Mouse (Mus musculus) myocyte (in vitro differentiated cells): ENCODE data around the gene Adcy7. TPM values are rescaled to one million over a fixed set of nuclear protein-coding genes. Genes with fewer than 3 reads are reported as not detected.

Source experiments
- H3K27me3 ChIP-seq: one replicate; pipeline ENCODE4 v1.6.1; 2011; ENCODE audit not compliant: control insufficient read depth, insufficient read depth, insufficient read length
- H3K36me3 ChIP-seq: one replicate; pipeline ENCODE4 v1.6.1; 2011; ENCODE audit not compliant: control insufficient read depth, insufficient read depth
- H3K4me2 ChIP-seq: one replicate; pipeline ENCODE4 v1.6.1; 2011; ENCODE audit warnings: low read depth, control low read depth
- H3K4me3 ChIP-seq: one replicate; pipeline ENCODE4 v1.5.1; 2011; ENCODE audit warnings: mild to moderate bottlenecking, control low read depth, moderate library complexity
- H3K79me2 ChIP-seq: one replicate; pipeline ENCODE4 v1.6.1; 2011; ENCODE audit not compliant: control insufficient read depth, insufficient read depth
- H3ac ChIP-seq: one replicate; pipeline ENCODE4 v1.6.1; 2011; ENCODE audit not compliant: control insufficient read depth, insufficient read length
- CEBPB ChIP-seq: IDR thresholded peaks from 2 replicates; pipeline ENCODE4 v1.6.1; 2011; ENCODE audit warnings: mild to moderate bottlenecking, moderate library complexity; ENCODE audit not compliant: poor library complexity, insufficient read depth, severe bottlenecking
- E2F4 ChIP-seq: IDR thresholded peaks from one replicate; pipeline ENCODE4 v1.6.1; 2011; ENCODE audit warnings: mild to moderate bottlenecking, control low read depth, moderate library complexity; ENCODE audit not compliant: insufficient read depth
- MAX ChIP-seq: IDR thresholded peaks from one replicate; pipeline ENCODE4 v1.6.1; 2011; ENCODE audit warnings: low read depth, mild to moderate bottlenecking, control low read depth
- MYOD1 ChIP-seq, 3 experiments: IDR thresholded peaks; one replicate each; pipeline ENCODE4 v1.6.1; 2011; ENCODE audit warnings: control low read depth in 2 of 3, low read depth in 2 of 3, mild to moderate bottlenecking in 2 of 3, moderate library complexity in 1 of 3; ENCODE audit not compliant: insufficient read length in 2 of 3, control insufficient read depth in 1 of 3
- MYOG ChIP-seq, 3 experiments: IDR thresholded peaks; one replicate each; pipeline ENCODE4 v1.6.1; 2011; ENCODE audit warnings: control low read depth in 2 of 3, low read depth in 2 of 3, mild to moderate bottlenecking in 2 of 3; ENCODE audit not compliant: insufficient read length in 2 of 3, control insufficient read depth in 1 of 3, insufficient read depth in 1 of 3
- POLR2A ChIP-seq: IDR thresholded peaks from one replicate; pipeline ENCODE4 v1.6.1; 2011; ENCODE audit warnings: low read depth, mild to moderate bottlenecking, control low read depth, moderate library complexity; ENCODE audit not compliant: insufficient read length
- POLR2AphosphoS2 ChIP-seq: IDR thresholded peaks from one replicate; pipeline ENCODE4 v1.6.1; 2011; ENCODE audit warnings: low read depth, control low read depth; ENCODE audit not compliant: insufficient read length
- REST ChIP-seq: IDR thresholded peaks from one replicate; pipeline ENCODE4 v1.6.1; 2011; ENCODE audit warnings: mild to moderate bottlenecking, control low read depth, moderate library complexity; ENCODE audit not compliant: insufficient read depth, insufficient read length
- SRF ChIP-seq: IDR thresholded peaks from one replicate; pipeline ENCODE4 v1.6.1; 2011; ENCODE audit warnings: low read depth; ENCODE audit not compliant: control insufficient read depth, insufficient read length
- TCF12 ChIP-seq: IDR thresholded peaks from one replicate; pipeline ENCODE4 v1.6.1; 2011; ENCODE audit warnings: mild to moderate bottlenecking, control low read depth; ENCODE audit not compliant: poor library complexity, insufficient read depth, severe bottlenecking
- TCF3 ChIP-seq: IDR thresholded peaks from one replicate; pipeline ENCODE4 v1.6.1; 2011; ENCODE audit warnings: low read depth, control low read depth; ENCODE audit not compliant: insufficient read length
- USF1 ChIP-seq: IDR thresholded peaks from one replicate; pipeline ENCODE4 v1.6.1; 2011; ENCODE audit warnings: low read depth, mild to moderate bottlenecking, control low read depth, moderate library complexity
- polyA plus RNA-seq: library from polyadenylated mRNA; unstranded; fragments of >200 nt; fragmentation: generic; extraction: Trizol; gene quantifications from one replicate; pipeline ENCODE4 v1.2.1, GENCODE M21; 2012; ENCODE audit warnings: missing spikeins

Adcy7 gene
- polyA plus RNA-seq, 1 experiment, result 72.3 TPM

GRCm38 (mm10) chr8:88236666-88237065 lies 35.5 kb upstream of the Adcy7 start:
- TF ChIP-seq MYOD1 (IDR thresholded peaks at IDR 0.05; ENCODE audit: control insufficient read depth in 1 of 3, insufficient read length in 2 of 3, low read depth in 2 of 3), result no peak
- no peak for TF ChIP-seq MYOG (IDR thresholded peaks at IDR 0.05; ENCODE audit: control insufficient read depth in 1 of 3, insufficient read depth in 1 of 3, insufficient read length in 2 of 3, low read depth in 2 of 3)
- no peak for TF ChIP-seq SRF
- no peak for TF ChIP-seq POLR2AphosphoS2
- TF ChIP-seq USF1, result no peak
- no peak for TF ChIP-seq CEBPB
- TF ChIP-seq MAX, result no peak
- TF ChIP-seq REST, result no peak
- TF ChIP-seq TCF3, result no peak
- no peaks in the 10 kb centered on the region for H3K27me3 ChIP-seq
- H3K79me2 ChIP-seq, result peaks cover 33% of the 10 kb centered on the region
- peaks cover 4% of the 10 kb centered on the region for H3K36me3 ChIP-seq
- no peak overlapping the region for H3K4me3 ChIP-seq
- H3K4me2 ChIP-seq, result no peak overlapping the region
- H3ac ChIP-seq, result no peak overlapping the region

DNA sequence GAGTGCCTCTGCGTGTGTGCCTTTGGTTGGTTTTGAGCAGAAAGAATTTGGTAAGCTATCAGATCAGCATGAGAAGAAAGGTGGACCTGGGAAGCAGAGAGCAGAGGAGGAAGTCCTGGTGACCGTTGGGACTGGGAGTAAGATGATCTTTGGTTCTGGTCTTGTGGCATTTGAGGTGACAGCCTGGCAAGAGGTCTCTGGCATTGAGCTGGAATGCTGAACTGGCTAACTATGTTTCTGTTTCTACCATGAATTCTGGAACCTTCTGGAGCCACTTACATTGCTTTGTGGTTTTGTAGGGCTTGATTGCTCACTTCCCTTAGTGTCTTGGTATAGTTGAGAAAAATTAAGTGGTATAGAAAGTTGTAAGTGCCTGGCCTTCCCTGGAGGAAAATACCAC lies 34.6 kb upstream of the Adcy7 start:
- no peaks in the 10 kb centered on the region for H3K27me3 ChIP-seq
- TF ChIP-seq MAX (no peak), USF1 (no peak), REST (no peak), CEBPB (no peak), SRF (no peak), MYOG (IDR thresholded peaks at IDR 0.05; ENCODE audit: control insufficient read depth in 1 of 3, insufficient read depth in 1 of 3, insufficient read length in 2 of 3, low read depth in 2 of 3) (no peak), POLR2A (no peak), E2F4 (no peak), TCF12 (no peak), POLR2AphosphoS2 (no peak), TCF3 (no peak), MYOD1 (IDR thresholded peaks at IDR 0.05; ENCODE audit: control insufficient read depth in 1 of 3, insufficient read length in 2 of 3, low read depth in 2 of 3) (no peak)
- peaks cover 4% of the 10 kb centered on the region for H3K36me3 ChIP-seq
- no peak overlapping the region for H3K4me3 ChIP-seq
- H3K79me2 ChIP-seq, result peaks cover 24% of the 10 kb centered on the region
- no peak overlapping the region for H3K4me2 ChIP-seq
- H3ac ChIP-seq, result no peak overlapping the region

- peaks cover 24% of the 10 kb centered on the region for H3K79me2 ChIP-seq
Measured at GRCm38 (mm10) chr8:88239277-88239676, 32.9 kb upstream of the Adcy7 start.

DNA sequence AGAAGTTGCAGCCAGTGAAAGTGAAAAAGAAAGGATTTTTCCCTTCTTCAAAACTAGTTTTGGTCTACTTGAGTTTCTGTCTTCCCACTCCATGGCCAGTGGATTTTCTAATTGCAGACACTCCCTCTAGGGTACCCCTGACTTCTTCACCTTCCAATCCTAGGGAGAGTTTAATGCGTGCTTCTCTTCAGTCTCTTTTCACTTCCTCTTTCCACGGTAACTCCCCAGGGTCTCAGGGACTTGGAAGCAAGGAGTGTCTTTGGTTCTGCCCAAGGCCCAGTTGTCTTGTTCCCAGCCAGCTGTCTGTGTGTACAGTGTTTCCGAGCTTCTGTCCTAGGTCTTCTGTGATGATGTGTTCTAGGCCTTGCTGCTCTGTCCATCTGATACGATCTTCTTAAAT lies 30.3 kb upstream of the Adcy7 start:
- TF ChIP-seq TCF12 (no peak), POLR2A (no peak), MYOD1 (IDR thresholded peaks at IDR 0.05; ENCODE audit: control insufficient read depth in 1 of 3, insufficient read length in 2 of 3, low read depth in 2 of 3) (no peak), USF1 (no peak), POLR2AphosphoS2 (no peak)
- Histone ChIP-seq H3K4me3 (no peak overlapping the region), H3K4me2 (no peak overlapping the region), H3K27me3 (no peaks in the 10 kb centered on the region), H3ac (no peak overlapping the region), H3K79me2 (peaks cover 17% of the 10 kb centered on the region), H3K36me3 (peaks cover 7% of the 10 kb centered on the region)

More at GRCm38 (mm10) chr8:88239277-88239676, 32.9 kb upstream of the Adcy7 start:
- no peaks in the 10 kb centered on the region for H3K27me3 ChIP-seq
- TF ChIP-seq POLR2A (no peak), TCF3 (no peak), TCF12 (no peak), CEBPB (no peak), USF1 (no peak), MYOD1 (IDR thresholded peaks at IDR 0.05; ENCODE audit: control insufficient read depth in 1 of 3, insufficient read length in 2 of 3, low read depth in 2 of 3) (no peak)
- H3K36me3 ChIP-seq, result peaks cover 4% of the 10 kb centered on the region
- no peak overlapping the region for H3ac ChIP-seq
- no peak overlapping the region for H3K4me2 ChIP-seq
- H3K4me3 ChIP-seq, result no peak overlapping the region

- H3ac ChIP-seq, result no peak overlapping the region
- no peak overlapping the region for H3K4me2 ChIP-seq
- no peaks in the 10 kb centered on the region for H3K79me2 ChIP-seq
- no peaks in the 10 kb centered on the region for H3K27me3 ChIP-seq
- H3K4me3 ChIP-seq, result no peak overlapping the region
- no peak for TF ChIP-seq MYOD1 (IDR thresholded peaks at IDR 0.05; ENCODE audit: control insufficient read depth in 1 of 3, insufficient read length in 2 of 3, low read depth in 2 of 3)
- no peak for TF ChIP-seq MAX
- TF ChIP-seq REST, result no peak
- no peak for TF ChIP-seq TCF12
- TF ChIP-seq POLR2A, result no peak
- TF ChIP-seq E2F4, result no peak
- H3K36me3 ChIP-seq, result peaks cover 11% of the 10 kb centered on the region
Measured at GRCm38 (mm10) chr8:88244298-88244697, 27.9 kb upstream of the Adcy7 start.
